Mouse (Mus musculus) heart, postnatal 0 days (tissue): Measurements from ENCODE around the gene Mob3c.

Experiments
- CTCF ChIP-seq: IDR thresholded peaks from 2 replicates; pipeline ENCODE4 v1.5.1; 2016; ENCODE audit warnings: antibody characterized with exemption, control low read depth, low read depth
- EP300 ChIP-seq: IDR thresholded peaks from 2 replicates; pipeline ENCODE4 v1.6.1; 2016; ENCODE audit warnings: antibody characterized with exemption, low read depth

GRCm38 (mm10) chr4:115827535-115827887 lies 381 bp upstream of the Mob3c start:
- no peak for TF ChIP-seq CTCF
- TF ChIP-seq EP300: no peak
